Mouse (Mus musculus) liver, embryonic 14.5 days (tissue): Measurements from ENCODE around the gene Pecr.

Source experiments
- CTCF ChIP-seq: IDR thresholded peaks from 2 replicates; pipeline ENCODE4 v1.5.1; 2016; ENCODE audit warnings: antibody characterized with exemption, low read depth, control low read depth
- EP300 ChIP-seq: IDR thresholded peaks from 2 replicates; pipeline ENCODE4 v1.6.1; 2016; ENCODE audit warnings: antibody characterized with exemption, low read depth

GRCm38 (mm10) chr1:72282604-72283003 lies 1.5 kb downstream of the Pecr start:
- TF ChIP-seq CTCF (no peak), EP300 (no peak)
